Mouse (Mus musculus): ENCODE results near the gene Scn7a. TPM values are rescaled to one million over a fixed set of nuclear protein-coding genes. Genes with fewer than 3 reads are reported as not detected.

Gene Scn7a
- polyA plus RNA-seq, 1 experiment from 2014 or later = 0.01 TPM

DNA sequence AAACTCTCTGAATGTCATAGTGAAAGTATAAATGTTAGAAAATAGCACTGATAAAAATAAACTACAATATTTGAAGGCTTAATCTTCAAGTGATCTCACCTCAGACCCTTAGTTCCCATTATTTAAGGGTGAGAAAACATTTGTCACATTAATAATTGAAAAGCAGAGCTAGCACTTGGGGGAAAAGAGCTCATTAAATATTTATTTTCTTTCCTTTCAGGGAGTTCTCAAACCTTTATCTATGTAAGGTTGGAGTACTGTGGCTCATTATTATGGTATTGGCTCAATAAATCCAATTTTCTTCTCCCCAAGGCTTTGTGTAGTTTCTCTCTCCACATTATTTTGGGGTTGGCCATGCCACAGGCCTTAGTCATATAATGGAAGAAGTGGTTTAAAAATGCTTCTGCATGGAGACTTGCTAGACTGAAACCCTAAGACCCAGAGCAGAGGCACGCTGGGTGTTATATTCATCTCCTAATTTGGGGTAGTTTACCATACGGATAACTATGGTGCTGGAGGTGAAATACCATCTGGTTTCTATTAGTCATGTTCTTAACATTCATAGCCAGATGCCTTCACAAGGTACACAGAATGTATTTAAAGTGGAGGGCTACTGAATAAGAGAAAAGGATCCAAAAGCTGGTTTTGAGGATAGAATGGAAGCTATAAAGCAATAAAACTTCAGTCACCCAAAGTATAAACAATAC, 57.7 kb downstream of the Scn7a start:
- WGBS (ENCODE audit: insufficient replicate concordance) = 74% methylated on average over 2 of the region's 2 CpGs
- no peak overlapping the region for H3K4me3 ChIP-seq (replicated peaks)
- no peaks in the 10 kb centered on the region for H3K9me3 ChIP-seq (replicated peaks)
- no peaks in the 10 kb centered on the region for H3K27me3 ChIP-seq
- H3K9ac ChIP-seq = no peak overlapping the region
- no peak overlapping the region for H3K27ac ChIP-seq
- H3K36me3 ChIP-seq = no peaks in the 10 kb centered on the region
- no peak for ATAC-seq (ENCODE audit: low read depth)
- DNase-seq = no peak
- H3K4me1 ChIP-seq (replicated peaks) = no peaks in the 10 kb centered on the region
- H3K4me2 ChIP-seq = no peak overlapping the region

DNA sequence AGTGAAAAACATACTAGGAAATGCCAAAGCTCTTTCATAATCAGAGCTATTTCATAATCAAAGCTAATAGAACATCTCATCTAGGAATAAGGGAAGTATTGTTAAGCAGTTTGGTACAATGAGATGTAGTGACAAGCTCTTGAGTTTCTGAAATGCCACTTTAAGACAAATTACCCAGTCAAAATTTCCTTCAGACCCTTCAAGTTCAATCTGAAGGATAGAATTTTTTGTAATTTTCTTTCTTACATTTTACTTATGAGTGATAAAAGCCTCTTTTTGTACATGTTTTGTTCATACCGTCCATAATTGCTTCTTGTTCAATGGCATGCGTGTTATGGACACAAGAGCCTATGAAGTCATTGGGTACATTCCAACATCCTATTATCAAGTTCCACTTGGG, 72.6 kb downstream of the Scn7a start:
- Histone ChIP-seq H3K4me3 (replicated peaks) (no peak overlapping the region), H3K9me3 (replicated peaks) (0 out of 2 replicates have a peak, but pooled peaks cover 1% of the 10 kb centered on the region), H3K4me2 (no peak overlapping the region), H3K4me1 (replicated peaks) (no peaks in the 10 kb centered on the region), H3K9ac (no peak overlapping the region), H3K27ac (no peak overlapping the region), H3K36me3 (no peaks in the 10 kb centered on the region), H3K27me3 (no peaks in the 10 kb centered on the region)
- DNase-seq (no peak), ATAC-seq (ENCODE audit: low read depth) (no peak)
- 78% methylated on average over 2 of the region's 2 CpGs for WGBS (ENCODE audit: insufficient replicate concordance)

DNA sequence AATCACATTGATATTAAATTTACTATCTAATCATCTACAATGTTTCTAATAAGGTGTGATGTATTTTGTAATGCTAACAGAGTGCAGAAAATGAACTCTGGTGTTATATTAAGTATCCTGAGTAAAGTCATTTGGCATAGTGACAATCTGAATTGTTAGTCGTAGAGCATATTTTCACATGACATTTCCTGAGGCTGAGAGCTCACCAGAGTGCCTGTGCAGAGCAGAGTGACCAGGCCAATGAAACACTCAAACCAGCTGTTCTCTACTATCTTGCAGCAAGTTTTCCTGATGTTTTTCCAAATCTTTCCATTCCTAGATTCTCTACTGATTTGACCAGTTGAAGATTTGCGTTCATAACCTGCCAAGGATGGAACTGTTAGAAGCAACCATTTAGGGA, 92.4 kb downstream of the Scn7a start:
- Histone ChIP-seq H3K4me1 (replicated peaks) (no peaks in the 10 kb centered on the region), H3K4me2 (no peak overlapping the region), H3K36me3 (no peaks in the 10 kb centered on the region), H3K9me3 (replicated peaks) (no peaks in the 10 kb centered on the region), H3K27ac (no peak overlapping the region), H3K27me3 (no peaks in the 10 kb centered on the region), H3K4me3 (replicated peaks) (no peak overlapping the region), H3K9ac (no peak overlapping the region)
- no peak for ATAC-seq (ENCODE audit: low read depth)
- WGBS (ENCODE audit: insufficient replicate concordance) = 72% methylated on average over 2 of the region's 2 CpGs
- DNase-seq = no peak

DNA sequence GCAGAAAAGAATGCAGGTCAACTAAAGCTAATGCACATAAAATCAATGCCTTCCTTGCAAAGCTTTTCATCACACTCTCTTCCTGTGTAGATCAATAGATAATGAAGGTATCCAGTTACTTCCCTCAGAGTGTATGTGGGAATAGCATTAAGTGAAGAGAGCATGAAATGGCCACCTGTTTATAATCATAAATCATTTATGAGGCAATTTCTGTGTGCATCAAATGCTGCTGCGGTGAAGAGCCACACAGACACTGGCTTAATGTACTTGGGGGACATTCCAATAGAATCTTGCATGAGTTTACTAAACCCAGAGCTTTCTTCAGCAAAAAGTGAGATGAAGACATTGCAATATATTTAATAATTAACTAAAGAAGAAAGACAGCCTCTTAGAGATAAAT, 122.7 kb downstream of the Scn7a start:
- no peaks in the 10 kb centered on the region for H3K27me3 ChIP-seq
- no peak overlapping the region for H3K4me2 ChIP-seq
- H3K27ac ChIP-seq = no peak overlapping the region
- WGBS (ENCODE audit: insufficient replicate concordance) = 59% methylated on average over 1 of the region's 1 CpGs
- no peaks in the 10 kb centered on the region for H3K9me3 ChIP-seq (replicated peaks)
- no peak overlapping the region for H3K9ac ChIP-seq
- no peaks in the 10 kb centered on the region for H3K36me3 ChIP-seq
- H3K4me3 ChIP-seq (replicated peaks) = no peak overlapping the region
- DNase-seq (no peak), ATAC-seq (ENCODE audit: low read depth) (no peak)
- H3K4me1 ChIP-seq (replicated peaks) = no peaks in the 10 kb centered on the region

DNA sequence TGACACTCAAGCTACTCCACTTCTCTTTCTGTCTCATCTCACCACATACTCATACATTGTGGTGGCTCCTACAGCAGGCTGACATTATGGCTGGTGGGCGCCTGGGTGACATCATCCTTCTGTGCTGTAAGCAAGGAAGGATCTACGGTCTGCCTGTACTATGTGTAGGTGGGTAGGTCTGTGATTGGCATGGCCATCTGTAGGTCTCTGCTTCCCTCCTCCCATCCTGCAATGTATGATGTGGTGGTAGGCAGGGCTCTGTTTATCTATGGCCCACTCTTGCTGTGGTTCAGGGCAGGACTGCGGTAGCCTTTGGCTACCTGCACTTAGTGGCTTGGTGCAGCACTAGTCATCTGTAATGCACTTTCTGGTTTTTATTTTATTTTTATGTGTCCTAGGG, 128.3 kb downstream of the Scn7a start:
- no peaks in the 10 kb centered on the region for H3K4me1 ChIP-seq (replicated peaks)
- WGBS (ENCODE audit: insufficient replicate concordance) = 81% methylated on average over 3 of the region's 3 CpGs
- no peaks in the 10 kb centered on the region; the same call in 1 of the 2 replicates for H3K9me3 ChIP-seq (replicated peaks)
- ATAC-seq (ENCODE audit: low read depth) (no peak), DNase-seq (no peak)
- H3K36me3 ChIP-seq = no peaks in the 10 kb centered on the region
- H3K4me2 ChIP-seq = no peak overlapping the region
- no peak overlapping the region for H3K9ac ChIP-seq
- H3K27me3 ChIP-seq = no peaks in the 10 kb centered on the region
- no peak overlapping the region for H3K27ac ChIP-seq
- H3K4me3 ChIP-seq (replicated peaks) = no peak overlapping the region

DNA sequence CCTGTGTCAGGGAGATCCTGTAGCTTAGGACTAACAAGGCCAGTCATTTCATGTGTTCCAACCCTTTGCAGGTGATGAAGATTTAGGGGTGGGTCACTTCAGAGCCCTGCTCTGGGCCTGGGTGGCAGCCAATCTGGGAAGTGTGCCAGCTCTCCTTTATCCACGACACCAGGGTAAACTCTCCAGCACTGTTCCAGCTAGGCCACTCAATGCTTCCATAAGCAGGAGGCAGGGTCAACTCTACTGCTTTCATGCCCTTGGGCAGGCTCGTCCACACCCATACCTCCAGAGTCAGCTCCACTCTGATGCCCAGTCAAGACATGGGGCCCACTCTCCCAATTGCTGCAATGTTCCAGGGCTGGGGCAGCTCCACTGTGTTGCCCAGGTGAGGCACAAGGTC, 129.3 kb downstream of the Scn7a start:
- no peak for ATAC-seq (ENCODE audit: low read depth)

DNA sequence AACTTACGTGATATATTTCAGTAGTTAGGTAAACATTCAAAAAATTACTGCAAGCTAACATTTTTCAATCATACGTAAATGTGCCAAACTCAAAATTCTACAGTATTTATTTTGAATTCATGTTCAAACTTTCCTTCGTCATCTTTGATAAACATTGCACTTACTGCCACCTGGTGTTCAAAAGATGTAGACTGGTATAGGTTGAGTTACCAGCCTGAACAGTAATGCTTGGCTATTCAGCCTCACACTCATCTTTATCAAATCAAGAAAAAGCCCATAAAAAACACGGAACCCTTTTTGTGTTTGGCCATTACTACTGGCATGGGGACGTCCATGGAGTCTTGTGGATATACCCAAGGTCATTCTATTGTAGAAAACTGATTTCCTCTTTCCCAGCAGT, 140.3 kb downstream of the Scn7a start:
- no peaks in the 10 kb centered on the region for H3K36me3 ChIP-seq

More for the DNA sequence above, 129.3 kb downstream of the Scn7a start:
- no peak overlapping the region for H3K4me3 ChIP-seq (replicated peaks)
- H3K9me3 ChIP-seq (replicated peaks) = no peaks in the 10 kb centered on the region; the same call in 1 of the 2 replicates
- H3K4me1 ChIP-seq (replicated peaks) = no peaks in the 10 kb centered on the region
- no peaks in the 10 kb centered on the region for H3K36me3 ChIP-seq
- no peaks in the 10 kb centered on the region for H3K27me3 ChIP-seq
- no peak overlapping the region for H3K4me2 ChIP-seq
- WGBS (ENCODE audit: insufficient replicate concordance) = 68% methylated on average over 2 of the region's 2 CpGs
- DNase-seq = no peak
- H3K27ac ChIP-seq = no peak overlapping the region
- H3K9ac ChIP-seq = no peak overlapping the region

DNA sequence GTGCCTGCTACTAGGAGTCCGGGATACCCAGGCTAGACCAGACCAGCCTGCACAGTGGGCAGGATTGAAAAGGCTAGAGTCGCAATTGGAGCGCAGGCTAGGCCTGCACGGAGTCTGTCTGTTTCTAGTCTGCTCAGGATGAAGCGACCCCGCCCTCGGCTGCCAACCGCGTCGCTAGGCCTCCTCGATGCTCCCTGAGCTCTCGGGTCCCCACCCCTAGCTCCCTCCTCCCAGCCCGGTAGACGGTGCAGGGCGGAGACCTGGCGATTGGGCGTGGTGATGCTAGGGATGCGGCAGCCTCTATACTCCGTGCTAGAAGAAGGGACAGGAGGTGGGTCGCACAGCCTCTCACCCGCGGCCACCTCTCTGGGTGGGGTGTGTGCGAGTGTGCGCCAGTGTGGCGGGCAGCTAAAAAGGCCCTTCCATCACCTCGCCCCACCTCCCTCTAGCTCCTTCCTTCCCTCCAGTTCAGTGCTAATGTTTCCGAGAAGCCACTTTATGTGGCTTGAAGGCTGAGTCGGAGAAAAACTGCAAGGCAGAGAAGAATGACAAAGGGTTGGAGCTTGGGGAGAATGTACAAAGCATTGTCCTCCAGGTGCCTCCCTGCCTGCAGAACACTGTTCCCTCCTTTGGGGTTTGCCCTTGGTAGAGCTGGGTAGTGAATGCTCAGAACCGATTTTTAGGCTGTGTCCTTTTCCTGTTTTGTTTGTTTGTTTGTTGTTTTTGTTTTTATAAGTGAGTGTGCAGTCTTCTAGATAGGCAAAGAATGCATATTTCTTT, 149.9 kb downstream of the Scn7a start, which contains the start of gene Scn9a:
Gene Scn9a (minus strand): TSS at position 383 of the 780 bp plus-strand sequence.
- Histone ChIP-seq H3K4me2 (no peak within 1 kb of the TSS), H3K27me3 (peaks cover 14% of the 10 kb centered on the region), H3K4me3 (replicated peaks) (no peak within 1 kb of the TSS), H3K36me3 (no peaks in the 10 kb centered on the region), H3K9ac (no peak within 1 kb of the TSS), H3K9me3 (replicated peaks) (no peaks in the 10 kb centered on the region), H3K4me1 (replicated peaks) (no peaks in the 10 kb centered on the region), H3K27ac (no peak within 1 kb of the TSS)
- no peak; the same call in 1 of the 2 replicates for ATAC-seq (ENCODE audit: low read depth)
- WGBS (ENCODE audit: insufficient replicate concordance) = 3% methylated on average over 25 of the region's 29 CpGs
- no peak for DNase-seq

More for the DNA sequence above, 140.3 kb downstream of the Scn7a start:
- Histone ChIP-seq H3K27me3 (no peaks in the 10 kb centered on the region), H3K4me3 (replicated peaks) (no peak overlapping the region), H3K27ac (no peak overlapping the region), H3K9ac (no peak overlapping the region), H3K4me1 (replicated peaks) (no peaks in the 10 kb centered on the region), H3K4me2 (no peak overlapping the region), H3K9me3 (replicated peaks) (no peaks in the 10 kb centered on the region)
- WGBS (ENCODE audit: insufficient replicate concordance) = 23% methylated on average over 5 of the region's 5 CpGs
- ATAC-seq (ENCODE audit: low read depth) = no peak
- no peak for DNase-seq

DNA sequence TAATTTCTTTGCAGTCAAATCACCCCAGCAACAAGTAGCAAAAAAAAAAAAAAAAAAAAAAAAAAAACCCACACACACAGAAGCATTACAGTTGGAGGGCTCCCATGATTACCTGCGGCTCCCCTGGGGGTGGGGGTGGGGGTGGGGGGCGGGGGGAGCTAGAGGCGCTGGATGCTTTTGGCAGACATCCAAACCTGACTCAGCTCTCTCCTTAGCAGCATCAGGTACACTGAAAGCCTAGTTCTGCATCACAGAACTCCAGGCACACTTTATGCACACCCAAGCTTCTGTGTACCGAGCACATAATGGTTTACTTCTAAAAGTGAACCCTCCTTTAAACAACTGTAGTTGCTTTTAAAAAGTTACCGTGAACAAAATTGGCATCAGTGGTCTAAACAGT, 152.0 kb downstream of the Scn7a start:
- no peak for ATAC-seq (ENCODE audit: low read depth)
- no peaks in the 10 kb centered on the region for H3K4me1 ChIP-seq (replicated peaks)
- H3K36me3 ChIP-seq = no peaks in the 10 kb centered on the region
- peaks cover 14% of the 10 kb centered on the region for H3K27me3 ChIP-seq
- H3K9ac ChIP-seq = no peak overlapping the region
- 27% methylated on average over 5 of the region's 5 CpGs for WGBS (ENCODE audit: insufficient replicate concordance)
- H3K27ac ChIP-seq = no peak overlapping the region
- H3K4me2 ChIP-seq = no peak overlapping the region
- no peaks in the 10 kb centered on the region for H3K9me3 ChIP-seq (replicated peaks)
- DNase-seq = no peak
- H3K4me3 ChIP-seq (replicated peaks) = no peak overlapping the region

Measured in liver, embryonic 13.5 days (tissue).